Mouse (Mus musculus) retina, adult 2 months (tissue): Measurements from ENCODE around the gene Olfr178.

Source experiments
- DNase-seq: peaks from one replicate; pipeline ENCODE4 v3.0.0-alpha.2; 2012; ENCODE audit warnings: low read depth, low spot score

Gene Olfr178

DNA sequence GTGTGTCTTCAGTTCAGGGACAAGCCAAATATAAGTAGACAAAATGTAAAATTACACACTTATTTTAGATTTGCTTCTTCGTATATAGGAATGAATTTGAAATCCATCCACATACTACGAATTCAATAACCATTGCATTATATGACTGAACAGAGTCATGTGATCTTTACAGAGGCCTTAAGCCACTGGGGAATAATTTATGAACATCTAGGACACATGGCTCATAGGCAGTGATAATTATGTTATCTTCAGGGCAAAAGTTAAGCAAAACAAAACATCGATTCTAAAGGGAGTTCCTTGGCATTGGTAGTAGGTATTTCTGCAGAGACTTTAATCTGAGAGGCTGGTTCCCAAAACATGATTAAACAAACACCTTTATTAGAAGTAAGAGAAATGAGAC, at the start of gene Olfr178:
Gene Olfr178 (minus strand): TSS at position 101 of the 400 bp plus-strand sequence.
- no peak for DNase-seq

DNA sequence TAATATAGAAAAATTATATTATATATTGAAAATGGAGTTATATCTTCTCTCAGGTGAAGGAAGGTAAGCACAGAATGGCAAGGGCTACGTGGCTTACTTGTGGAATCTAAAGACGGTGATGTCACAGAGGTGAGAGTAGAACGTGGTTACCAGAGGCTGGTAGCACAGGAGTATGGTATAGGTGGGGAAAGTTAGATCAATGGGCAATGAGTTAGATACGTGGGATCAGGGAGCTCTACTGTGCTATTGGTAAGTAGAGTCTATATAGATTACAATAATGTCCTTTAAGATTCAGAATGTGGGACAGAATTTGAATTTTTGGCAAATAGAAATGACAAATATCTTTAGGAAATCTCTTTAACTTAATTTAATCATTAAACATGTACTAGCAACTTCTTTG, 37.4 kb upstream of the Olfr178 start, which contains the start of gene Olfr180:
Gene Olfr180 (minus strand): TSS at position 101 of the 400 bp plus-strand sequence.
- no peak for DNase-seq

DNA sequence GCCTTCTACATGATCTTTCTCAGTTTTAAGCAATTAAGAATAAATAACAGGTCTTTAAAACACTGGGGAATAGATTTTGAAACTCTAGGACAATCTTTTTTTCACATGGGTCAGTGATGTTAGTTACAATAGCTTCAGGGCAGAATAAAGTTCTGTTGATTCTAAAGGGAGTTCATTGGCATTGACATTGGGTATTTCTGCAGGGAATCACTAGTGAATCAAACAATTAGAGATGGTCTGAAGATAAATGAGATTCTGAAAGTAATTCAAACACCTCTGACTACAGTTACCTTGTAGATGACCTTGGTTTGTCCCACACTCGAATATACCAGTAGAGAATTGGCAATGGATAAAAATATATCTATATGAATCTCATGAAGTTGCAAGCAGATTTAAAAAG, 36.8 kb upstream of the Olfr178 start, which contains the start of gene Olfr181:
Gene Olfr181 (minus strand): TSS at position 101 of the 400 bp plus-strand sequence.
- DNase-seq: no peak

DNA sequence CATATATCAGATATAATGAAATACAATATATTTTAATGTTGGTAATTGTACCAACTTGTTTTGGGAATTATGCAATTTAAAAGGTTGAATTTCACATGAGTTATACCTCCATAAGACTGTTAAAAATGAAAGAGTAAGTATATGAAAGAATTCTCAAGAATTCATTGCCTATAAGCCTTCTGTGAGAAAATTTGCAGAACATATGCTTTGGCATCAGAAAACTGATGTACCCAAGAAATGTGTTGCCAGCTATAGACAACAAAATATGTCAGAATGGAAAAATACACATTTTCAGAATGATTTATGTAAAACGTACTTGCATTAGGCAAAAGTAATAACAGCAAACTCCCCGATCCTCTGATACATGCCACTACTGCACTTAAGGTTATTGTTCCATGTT, 7.4 kb downstream of the Olfr178 start:
- DNase-seq: no peak

DNA sequence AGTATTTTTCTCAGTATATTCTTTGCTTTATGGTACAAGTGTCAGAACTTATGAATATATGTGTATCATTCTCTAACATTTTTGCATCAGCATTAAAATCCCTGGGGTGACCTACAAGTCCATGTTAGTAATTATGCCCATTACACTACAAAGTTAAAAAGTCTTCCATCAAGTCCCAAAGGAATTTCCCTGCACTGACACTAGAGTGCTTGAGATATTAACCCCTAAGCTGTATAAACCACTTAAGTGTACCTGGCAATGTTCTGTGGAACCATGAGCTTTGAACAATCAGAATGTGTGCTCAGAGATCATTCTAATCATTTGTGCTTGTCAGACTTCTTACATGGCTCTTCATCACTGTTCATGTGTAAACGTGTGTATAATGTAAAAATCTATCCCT, 17.2 kb downstream of the Olfr178 start, which contains the start of gene Olfr177:
Gene Olfr177 (minus strand): TSS at position 101 of the 400 bp plus-strand sequence.
- DNase-seq: no peak

DNA sequence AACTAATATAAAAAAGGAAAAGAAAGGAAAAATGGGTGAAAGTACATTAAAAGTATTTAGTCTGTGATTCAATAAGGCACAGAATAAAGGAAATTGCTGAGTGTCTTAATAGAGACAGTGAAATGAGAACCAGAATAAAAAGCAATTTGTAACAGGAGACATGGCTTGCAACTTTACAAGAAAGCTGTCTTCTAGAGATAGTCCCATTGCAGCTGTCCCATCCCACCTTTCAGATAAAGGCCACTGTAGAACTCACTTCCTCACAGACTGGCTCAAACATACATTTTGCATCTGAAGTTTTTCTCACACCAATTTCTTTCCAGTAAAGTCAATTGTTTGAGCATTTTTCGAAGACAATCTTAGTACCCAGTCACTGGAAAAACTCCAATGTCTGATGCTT, 30.4 kb downstream of the Olfr178 start:
- no peak for DNase-seq

DNA sequence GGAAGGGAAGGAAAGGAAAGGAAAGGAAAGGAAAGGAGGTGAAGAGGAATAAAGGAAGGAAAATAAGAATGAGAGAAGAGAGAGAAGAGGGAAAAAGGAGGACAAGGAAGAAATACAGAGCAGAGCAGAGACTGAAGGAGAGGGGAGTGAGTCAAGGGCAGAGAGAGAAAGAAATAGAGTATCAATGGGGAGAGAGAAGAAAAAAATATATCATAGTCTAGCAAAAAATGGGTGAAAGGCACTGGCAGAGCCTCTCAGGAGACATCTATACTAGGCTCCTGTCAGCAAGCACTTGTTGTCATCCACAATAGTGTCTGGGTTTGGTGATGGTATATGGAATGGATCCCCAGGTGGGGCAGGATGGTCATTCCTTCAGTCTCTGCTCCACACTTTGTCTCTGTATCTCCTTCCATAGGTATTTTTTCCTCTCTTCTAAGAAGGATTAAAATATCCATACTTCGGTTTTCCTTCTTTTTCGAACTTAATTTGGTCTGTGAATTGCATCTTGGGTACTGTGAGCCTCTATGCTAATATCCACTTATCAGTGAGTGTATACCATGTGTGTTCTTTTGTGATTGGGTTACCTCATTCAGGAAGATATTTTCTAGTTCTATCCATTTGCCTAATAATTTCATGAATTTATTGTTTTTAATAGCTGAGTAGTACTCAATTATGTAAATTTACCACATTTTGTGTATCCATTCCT, 31.7 kb downstream of the Olfr178 start:
- DNase-seq: no peak
